Mouse (Mus musculus) midbrain, embryonic 11.5 days (tissue): ENCODE results near the gene Cep250. TPM values are rescaled to one million over a fixed set of nuclear protein-coding genes. Genes with fewer than 3 reads are reported as not detected.

Source experiments
- ATAC-seq: fragments of 200-750 bp; cut with Nextera tagmentation; 2 replicates; pipeline ENCODE4 v1.8.0; 2017; ENCODE audit warnings: moderate TSS enrichment, moderate library complexity; ENCODE audit not compliant: low FRiP score
- DNase-seq: peaks from one replicate; pipeline ENCODE4 v3.0.0; 2015; ENCODE audit warnings: low spot score; ENCODE audit errors: missing footprints
- H3K27ac ChIP-seq: fragments of 300-500 bp; sonication (generic); 2 replicates; pipeline ENCODE4 v1.5.1; 2014; ENCODE audit warnings: low read depth, low read length
- H3K27me3 ChIP-seq: fragments of 300-500 bp; sonication (generic); 2 replicates; pipeline ENCODE4 v1.6.1; 2014; ENCODE audit warnings: mild to moderate bottlenecking, low read length, moderate library complexity, mixed read lengths; ENCODE audit not compliant: control insufficient read depth, insufficient read depth
- H3K36me3 ChIP-seq: fragments of 300-500 bp; sonication (generic); 2 replicates; pipeline ENCODE4 v1.6.1; 2014; ENCODE audit warnings: mild to moderate bottlenecking, low read length, moderate library complexity, mixed read lengths; ENCODE audit not compliant: control insufficient read depth, insufficient read depth
- H3K4me1 ChIP-seq: fragments of 300-500 bp; sonication (generic); 2 replicates; pipeline ENCODE4 v1.6.1; 2014; ENCODE audit warnings: low read length; ENCODE audit not compliant: control insufficient read depth, insufficient read depth
- H3K4me2 ChIP-seq: fragments of 300-500 bp; sonication (generic); 2 replicates; pipeline ENCODE4 v1.6.1; 2014; ENCODE audit warnings: mild to moderate bottlenecking, moderate library complexity
- H3K4me3 ChIP-seq: fragments of 300-500 bp; sonication (generic); 2 replicates; pipeline ENCODE4 v1.5.1; 2014; ENCODE audit warnings: low read depth, low read length
- H3K9ac ChIP-seq: fragments of 300-500 bp; sonication (generic); 2 replicates; pipeline ENCODE4 v1.6.1; 2014; ENCODE audit warnings: low read length
- H3K9me3 ChIP-seq: fragments of 300-500 bp; sonication (generic); 2 replicates; pipeline ENCODE4 v1.6.1; 2016; ENCODE audit warnings: low read length; ENCODE audit not compliant: control insufficient read depth
- WGBS: fragments of 180-500 bp; shearing (Covaris S2); extraction: QIAGEN DNeasy Blood & Tissue Kit; methylation state at CpG from one replicate; pipeline ENCODE4 v1.1.7; 2014; 5-methylcytosine and 5-hydroxymethylcytosine counted together
- polyA plus RNA-seq: library from polyadenylated mRNA; unstranded; fragments of >200 nt; fragmentation: Nextera tagmentation; extraction: Ambion mirVana; gene quantifications from 2 replicates; pipeline ENCODE4 v1.2.1, GENCODE M21; 2014

Gene Cep250
- polyA plus RNA-seq, 1 experiment from 2014 or later, result 13.8 TPM

GRCm38 (mm10) chr2:155989085-155989484, 32.8 kb downstream of the Cep250 start:
- no peak for DNase-seq
- Histone ChIP-seq H3K9ac (no peak overlapping the region; the same call in 1 of the 2 replicates), H3K27ac (no peak overlapping the region), H3K4me1 (no peaks in the 10 kb centered on the region), H3K27me3 (no peaks in the 10 kb centered on the region), H3K4me3 (no peak overlapping the region), H3K9me3 (no peaks in the 10 kb centered on the region), H3K36me3 (peaks cover 40% of the 10 kb centered on the region), H3K4me2 (no peak overlapping the region)
- 72% methylated on average over 4 of the region's 4 CpGs for WGBS
- no peak for ATAC-seq

- DNase-seq, result no peak
- no peak overlapping the region for H3K4me3 ChIP-seq
- H3K36me3 ChIP-seq, result peaks cover 35% of the 10 kb centered on the region
Observed at GRCm38 (mm10) chr2:155991151-155991550, 34.9 kb downstream of the Cep250 start.

GRCm38 (mm10) chr2:155991863-155992321, 35.6 kb downstream of the Cep250 start:
- Histone ChIP-seq H3K9me3 (no peaks in the 10 kb centered on the region), H3K36me3 (peaks cover 37% of the 10 kb centered on the region), H3K27me3 (no peaks in the 10 kb centered on the region), H3K27ac (no peak overlapping the region), H3K4me1 (no peaks in the 10 kb centered on the region), H3K9ac (no peak overlapping the region), H3K4me3 (no peak overlapping the region), H3K4me2 (no peak overlapping the region)
- ATAC-seq, result no peak
- DNase-seq, result no peak
- WGBS, result 85% methylated on average over 14 of the region's 14 CpGs

More at GRCm38 (mm10) chr2:155991151-155991550, 34.9 kb downstream of the Cep250 start:
- H3K9me3 ChIP-seq, result no peaks in the 10 kb centered on the region
- WGBS, result 95% methylated on average over 10 of the region's 10 CpGs
- H3K27me3 ChIP-seq, result no peaks in the 10 kb centered on the region
- H3K4me2 ChIP-seq, result no peak overlapping the region
- H3K9ac ChIP-seq, result no peak overlapping the region
- H3K4me1 ChIP-seq, result no peaks in the 10 kb centered on the region
- no peak for ATAC-seq
- H3K27ac ChIP-seq, result no peak overlapping the region

- peak; percentile 85 for DNase-seq
- no peaks in the 10 kb centered on the region for H3K9me3 ChIP-seq
- H3K4me3 ChIP-seq, result no peak overlapping the region
- no peak overlapping the region for H3K27ac ChIP-seq
- H3K4me1 ChIP-seq, result peaks cover 8% of the 10 kb centered on the region
- no peak overlapping the region for H3K4me2 ChIP-seq
- no peak for ATAC-seq
- H3K36me3 ChIP-seq, result peaks cover 1% of the 10 kb centered on the region; the same call in 1 of the 2 replicates
- no peak overlapping the region for H3K9ac ChIP-seq
- 88% methylated on average over 4 of the region's 4 CpGs for WGBS
- H3K27me3 ChIP-seq, result no peaks in the 10 kb centered on the region
Observed at GRCm38 (mm10) chr2:156005393-156005792, 49.1 kb downstream of the Cep250 start.

GRCm38 (mm10) chr2:156007888-156008532, 51.8 kb downstream of the Cep250 start, which contains the start of the genes 6430550D23Rik and Ergic3:
Gene 6430550D23Rik, minus strand, starts transcription at chr2:156007977.
Gene Ergic3, plus strand, starts transcription at chr2:156008045.
- no peaks in the 10 kb centered on the region for H3K27me3 ChIP-seq
- DNase-seq, result peak; percentile 99
- under 1% methylated on average over 45 of the region's 45 CpGs for WGBS
- H3K9ac ChIP-seq, result peak within 1 kb of the TSS; percentile 80
- H3K4me2 ChIP-seq, result peak within 1 kb of the TSS; percentile 79
- ATAC-seq, result peak; percentile 99
- no peaks in the 10 kb centered on the region for H3K9me3 ChIP-seq
- peaks cover 12% of the 10 kb centered on the region for H3K36me3 ChIP-seq
- peak within 1 kb of the TSS; percentile 35; the same call in 1 of the 2 replicates for H3K27ac ChIP-seq
- H3K4me3 ChIP-seq, result peak within 1 kb of the TSS; percentile 86
- peaks cover 8% of the 10 kb centered on the region for H3K4me1 ChIP-seq

- no peak overlapping the region for H3K9ac ChIP-seq
- no peak overlapping the region for H3K4me2 ChIP-seq
- H3K27ac ChIP-seq, result no peak overlapping the region
- no peaks in the 10 kb centered on the region for H3K27me3 ChIP-seq
- ATAC-seq (no peak), DNase-seq (no peak)
- 91% methylated on average over 3 of the region's 3 CpGs for WGBS
- peaks cover 27% of the 10 kb centered on the region for H3K36me3 ChIP-seq
- no peaks in the 10 kb centered on the region for H3K4me1 ChIP-seq
- no peak overlapping the region for H3K4me3 ChIP-seq
- no peaks in the 10 kb centered on the region for H3K9me3 ChIP-seq
Observed at GRCm38 (mm10) chr2:156018106-156018505, 61.8 kb downstream of the Cep250 start.

- DNase-seq, result no peak
- H3K27me3 ChIP-seq, result no peaks in the 10 kb centered on the region
- WGBS, result 94% methylated on average over 8 of the region's 8 CpGs
Observed at GRCm38 (mm10) chr2:156021219-156021618, 65.0 kb downstream of the Cep250 start.

GRCm38 (mm10) chr2:156021765-156022164, 65.5 kb downstream of the Cep250 start:
- H3K27ac ChIP-seq, result no peak overlapping the region
- H3K4me3 ChIP-seq, result no peak overlapping the region
- H3K9ac ChIP-seq, result no peak overlapping the region
- no peaks in the 10 kb centered on the region for H3K4me1 ChIP-seq
- no peak overlapping the region for H3K4me2 ChIP-seq
- 84% methylated on average over 2 of the region's 2 CpGs for WGBS
- ATAC-seq, result no peak
- H3K27me3 ChIP-seq, result no peaks in the 10 kb centered on the region
- H3K36me3 ChIP-seq, result peaks cover 5% of the 10 kb centered on the region; the same call in 1 of the 2 replicates
- H3K9me3 ChIP-seq, result no peaks in the 10 kb centered on the region
- DNase-seq, result no peak

More at GRCm38 (mm10) chr2:156021219-156021618, 65.0 kb downstream of the Cep250 start:
- no peak for ATAC-seq
- no peak overlapping the region for H3K27ac ChIP-seq
- no peaks in the 10 kb centered on the region for H3K4me1 ChIP-seq
- peaks cover 6% of the 10 kb centered on the region for H3K36me3 ChIP-seq
- no peaks in the 10 kb centered on the region for H3K9me3 ChIP-seq
- no peak overlapping the region for H3K4me2 ChIP-seq
- no peak overlapping the region for H3K4me3 ChIP-seq
- H3K9ac ChIP-seq, result no peak overlapping the region

GRCm38 (mm10) chr2:156025482-156025881, 69.2 kb downstream of the Cep250 start:
- ATAC-seq, result no peak

More at GRCm38 (mm10) chr2:156025482-156025881, 69.2 kb downstream of the Cep250 start:
- no peaks in the 10 kb centered on the region for H3K27me3 ChIP-seq
- H3K9me3 ChIP-seq, result no peaks in the 10 kb centered on the region
- no peak overlapping the region for H3K27ac ChIP-seq
- no peak overlapping the region for H3K4me3 ChIP-seq
- DNase-seq, result no peak
- H3K4me2 ChIP-seq, result no peak overlapping the region
- H3K4me1 ChIP-seq, result no peaks in the 10 kb centered on the region
- H3K9ac ChIP-seq, result no peak overlapping the region
- no peaks in the 10 kb centered on the region for H3K36me3 ChIP-seq
